Mouse (Mus musculus) liver, embryonic 14.5 days (tissue): ENCODE measurements around the gene Uqcc2. TPM values are rescaled to one million over a fixed set of nuclear protein-coding genes. Genes with fewer than 3 reads are reported as not detected.

Experiments
- ATAC-seq: fragments of 200-750 bp; cut with Nextera tagmentation; 2 replicates; pipeline ENCODE4 v1.8.0; 2017; ENCODE audit warnings: moderate number of reproducible peaks, mild to moderate bottlenecking, moderate library complexity; ENCODE audit not compliant: insufficient read depth
- DNase-seq, 3 experiments: peaks; one replicate each; pipeline ENCODE4 v3.0.0-alpha.2; 2012 to 2013; ENCODE audit warnings: low read depth in 3 of 3, low spot score in 3 of 3
- H3K27ac ChIP-seq: fragments of 300-500 bp; sonication (generic); 2 replicates; pipeline ENCODE4 v1.5.1; 2014; ENCODE audit warnings: moderate library complexity, mild to moderate bottlenecking, control low read depth, inconsistent platforms
- H3K27me3 ChIP-seq: fragments of 300-500 bp; sonication (generic); 2 replicates; pipeline ENCODE4 v1.6.1; 2014; ENCODE audit warnings: mild to moderate bottlenecking, low read length, moderate library complexity; ENCODE audit not compliant: control insufficient read depth, insufficient read depth
- H3K36me3 ChIP-seq: fragments of 300-500 bp; sonication (generic); replicated peaks from 2 replicates; pipeline ENCODE4 v1.6.1; 2014; ENCODE audit warnings: low read depth; ENCODE audit not compliant: control insufficient read depth, insufficient read depth
- H3K4me1 ChIP-seq, 2 experiments: fragments of 200-500 bp in 1 of 2; fragments of 300-500 bp in 1 of 2; sonication (generic) in 1 of 2; replicated peaks; 2 replicates each; pipeline ENCODE4 v1.6.1; 2012 to 2014; ENCODE audit warnings: antibody characterized with exemption in 1 of 2, inconsistent platforms in 1 of 2, low read length in 1 of 2; ENCODE audit not compliant: control insufficient read depth in 2 of 2, insufficient read depth in 2 of 2
- H3K4me2 ChIP-seq: fragments of 300-500 bp; sonication (generic); 2 replicates; pipeline ENCODE4 v1.6.1; 2014; ENCODE audit warnings: low read depth, mild to moderate bottlenecking, control low read depth, moderate library complexity
- H3K4me3 ChIP-seq, 2 experiments: fragments of 200-500 bp in 1 of 2; fragments of 300-500 bp in 1 of 2; sonication (generic) in 1 of 2; 2 replicates each; pipeline ENCODE4 v1.5.1; 2012 to 2014; ENCODE audit warnings: low read depth in 2 of 2, low read length in 2 of 2, mild to moderate bottlenecking in 2 of 2, control low read depth in 1 of 2, inconsistent platforms in 1 of 2, moderate library complexity in 1 of 2; ENCODE audit not compliant: insufficient read depth in 1 of 2
- H3K9ac ChIP-seq: fragments of 300-500 bp; sonication (generic); replicated peaks from 2 replicates; pipeline ENCODE4 v1.6.1; 2014; ENCODE audit warnings: mild to moderate bottlenecking, control low read depth, moderate library complexity
- H3K9me3 ChIP-seq: fragments of 300-500 bp; sonication (generic); 2 replicates; pipeline ENCODE4 v1.6.1; 2016; ENCODE audit warnings: low read length, mixed read lengths; ENCODE audit not compliant: control insufficient read depth
- CTCF ChIP-seq: IDR thresholded peaks from 2 replicates; pipeline ENCODE4 v1.5.1; 2016; ENCODE audit warnings: antibody characterized with exemption, low read depth, control low read depth
- EP300 ChIP-seq: IDR thresholded peaks from 2 replicates; pipeline ENCODE4 v1.6.1; 2016; ENCODE audit warnings: antibody characterized with exemption, low read depth
- WGBS: fragments of 180-500 bp; shearing (Covaris S2); extraction: QIAGEN DNeasy Blood & Tissue Kit; methylation state at CpG from one replicate; pipeline ENCODE4 v1.1.7; 2014; ENCODE audit not compliant: insufficient replicate concordance; 5-methylcytosine and 5-hydroxymethylcytosine counted together
- polyA plus RNA-seq, 2 experiments: library from polyadenylated mRNA; depleted of rRNA in 1 of 2; stranded (reverse) in 1 of 2; unstranded in 1 of 2; fragments of >200 nt; fragmentation: Nextera tagmentation in 1 of 2; extraction: Ambion mirVana in 1 of 2; gene quantifications; 2 replicates each; pipeline versions ENCODE4 v1.2.1 to v1.2.3; 2012 to 2014

Uqcc2 gene
- polyA plus RNA-seq, 2 experiments, result 129 to 208 TPM

DNA sequence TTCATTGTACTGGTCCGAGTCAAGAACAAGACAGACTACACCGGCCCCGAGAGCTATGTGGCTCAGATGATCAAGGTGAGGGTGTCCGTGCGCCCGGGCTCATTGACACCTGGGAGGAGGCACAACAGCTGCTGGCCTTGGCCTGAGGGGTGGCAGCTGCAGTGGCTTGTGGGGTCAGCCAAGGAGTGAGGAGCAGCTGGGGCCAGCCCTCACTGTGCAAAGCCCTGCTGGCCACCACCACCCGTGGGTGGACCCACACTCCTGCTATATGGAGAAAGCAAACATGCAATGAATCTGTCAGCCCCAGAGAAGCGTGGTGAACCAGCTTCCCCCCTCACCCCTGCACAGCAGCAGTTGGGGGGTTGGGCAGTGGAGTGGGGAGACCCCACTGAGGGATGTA, 13.8 kb downstream of the Uqcc2 start:
- Histone ChIP-seq H3K4me1 (peaks cover 0 to 5% of the 10 kb centered on the region in 2 experiments; a peak in 1 of 4 replicates), H3K27me3 (no peaks in the 10 kb centered on the region), H3K27ac (no peak overlapping the region), H3K36me3 (no peaks in the 10 kb centered on the region; the same call in 1 of the 2 replicates), H3K4me2 (no peak overlapping the region), H3K4me3 (no peak overlapping the region), H3K9me3 (no peaks in the 10 kb centered on the region), H3K9ac (no peak overlapping the region)
- TF ChIP-seq CTCF (no peak), EP300 (no peak)
- WGBS, result 68% methylated on average over 8 of the region's 8 CpGs
- ATAC-seq (no peak), DNase-seq (no peak)

DNA sequence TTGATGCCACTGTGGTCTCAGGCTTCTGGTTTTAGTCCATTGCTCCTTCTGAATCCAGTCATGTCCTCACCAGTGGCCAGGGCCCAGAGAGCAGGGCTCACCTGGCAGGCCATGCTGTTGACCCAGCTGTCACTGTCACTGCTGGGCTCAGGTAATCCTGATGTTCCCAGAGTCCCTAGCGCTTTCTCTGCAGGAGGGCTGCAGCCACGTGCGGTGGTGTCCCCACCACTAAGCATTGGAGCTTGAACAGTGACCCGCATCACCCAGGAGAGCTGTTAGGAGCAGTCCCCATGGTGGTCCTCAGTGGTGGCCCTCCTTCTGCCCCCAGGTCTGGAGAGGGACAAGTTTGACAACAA, 14.2 kb downstream of the Uqcc2 start:
- H3K36me3 ChIP-seq, result no peaks in the 10 kb centered on the region; the same call in 1 of the 2 replicates
- no peaks in the 10 kb centered on the region for H3K27me3 ChIP-seq
- TF ChIP-seq EP300 (no peak), CTCF (no peak)
- H3K4me3 ChIP-seq, result no peak overlapping the region
- no peak for DNase-seq
- no peak for ATAC-seq
- peaks cover 0 to 5% of the 10 kb centered on the region in 2 experiments; a peak in 1 of 4 replicates for H3K4me1 ChIP-seq
- no peaks in the 10 kb centered on the region for H3K9me3 ChIP-seq
- H3K27ac ChIP-seq, result no peak overlapping the region
- no peak overlapping the region for H3K4me2 ChIP-seq
- H3K9ac ChIP-seq, result no peak overlapping the region
- WGBS, result 66% methylated on average over 4 of the region's 4 CpGs

DNA sequence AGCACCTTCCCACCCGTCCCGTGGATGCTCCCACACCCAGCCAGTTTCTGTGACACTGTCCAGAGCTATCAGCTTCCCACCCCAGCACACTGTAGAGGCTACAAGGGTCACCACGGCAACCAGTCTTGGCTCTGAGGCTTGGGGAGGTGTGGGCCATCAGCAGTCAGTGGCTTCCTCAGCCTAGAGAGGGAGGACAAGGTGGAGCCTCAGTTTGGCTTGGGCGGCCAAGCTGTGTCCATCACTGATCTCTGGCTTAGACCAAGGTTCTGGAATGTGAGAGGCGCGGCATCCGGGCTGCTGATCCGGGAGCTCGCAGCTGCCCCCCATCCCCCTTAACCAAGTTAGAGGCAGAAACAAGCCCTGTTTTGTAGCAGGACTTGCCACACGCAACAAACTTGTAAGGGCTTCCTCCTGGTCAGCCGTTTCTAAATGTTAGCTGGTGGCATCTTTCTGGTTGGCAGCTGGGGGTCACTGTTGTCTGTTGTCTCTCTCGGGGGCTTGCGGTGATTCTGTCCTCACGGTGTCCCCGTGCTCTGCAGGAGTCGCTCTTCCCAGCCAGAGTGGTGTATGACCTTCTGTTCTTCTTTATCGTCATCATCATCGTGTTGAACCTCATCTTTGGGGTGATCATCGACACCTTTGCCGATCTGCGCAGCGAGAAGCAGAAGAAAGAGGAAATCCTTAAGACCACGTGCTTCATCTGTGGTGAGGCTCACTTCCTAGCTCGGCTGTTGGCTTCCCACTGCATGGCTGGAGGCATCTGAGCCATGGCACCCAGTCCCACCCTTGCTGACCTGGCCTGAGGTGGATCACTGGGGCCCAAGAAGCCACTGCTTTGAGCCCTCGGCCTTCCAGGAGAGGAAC, 14.8 kb downstream of the Uqcc2 start:
- H3K27me3 ChIP-seq, result no peaks in the 10 kb centered on the region
- H3K4me3 ChIP-seq, result no peak overlapping the region
- WGBS, result 56% methylated on average over 25 of the region's 25 CpGs
- ATAC-seq (no peak), DNase-seq (no peak)
- TF ChIP-seq EP300, result no peak
- no peak for TF ChIP-seq CTCF
- H3K9ac ChIP-seq, result no peak overlapping the region
- H3K4me2 ChIP-seq, result no peak overlapping the region
- H3K36me3 ChIP-seq, result no peaks in the 10 kb centered on the region
- no peaks in the 10 kb centered on the region for H3K9me3 ChIP-seq
- no peak overlapping the region for H3K27ac ChIP-seq
- H3K4me1 ChIP-seq, result peaks cover 0 to 4% of the 10 kb centered on the region in 2 experiments; a peak in 1 of 4 replicates

DNA sequence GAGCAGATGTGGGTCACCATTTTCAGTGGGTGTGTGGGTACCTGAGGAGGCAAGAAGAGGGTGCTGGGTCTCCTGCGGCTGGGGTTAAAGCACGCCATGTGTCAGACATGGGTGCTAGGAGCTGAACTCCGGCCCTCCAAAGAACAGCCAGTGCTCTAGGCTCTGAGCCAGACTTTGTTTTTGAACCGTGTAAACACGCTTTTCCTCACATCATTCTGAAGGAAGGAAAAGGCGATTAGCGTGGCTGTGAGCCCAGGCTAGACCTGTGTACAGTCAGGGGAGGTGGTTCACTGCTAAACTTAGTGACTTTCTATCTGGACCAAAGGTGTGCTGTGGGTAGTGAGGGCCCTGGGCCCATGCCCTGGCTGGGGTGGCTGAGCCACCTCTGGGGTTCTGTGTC, 23.6 kb downstream of the Uqcc2 start:
- H3K36me3 ChIP-seq, result no peaks in the 10 kb centered on the region
- H3K4me2 ChIP-seq, result no peak overlapping the region
- H3K4me3 ChIP-seq, result no peak overlapping the region
- H3K9ac ChIP-seq, result no peak overlapping the region
- ATAC-seq, result no peak
- no peak overlapping the region for H3K27ac ChIP-seq
- TF ChIP-seq EP300 (no peak), CTCF (no peak)
- no peak for DNase-seq
- no peaks in the 10 kb centered on the region for H3K27me3 ChIP-seq
- no peaks in the 10 kb centered on the region for H3K9me3 ChIP-seq
- 72% methylated on average over 7 of the region's 7 CpGs for WGBS
- H3K4me1 ChIP-seq, result no peaks in the 10 kb centered on the region

DNA sequence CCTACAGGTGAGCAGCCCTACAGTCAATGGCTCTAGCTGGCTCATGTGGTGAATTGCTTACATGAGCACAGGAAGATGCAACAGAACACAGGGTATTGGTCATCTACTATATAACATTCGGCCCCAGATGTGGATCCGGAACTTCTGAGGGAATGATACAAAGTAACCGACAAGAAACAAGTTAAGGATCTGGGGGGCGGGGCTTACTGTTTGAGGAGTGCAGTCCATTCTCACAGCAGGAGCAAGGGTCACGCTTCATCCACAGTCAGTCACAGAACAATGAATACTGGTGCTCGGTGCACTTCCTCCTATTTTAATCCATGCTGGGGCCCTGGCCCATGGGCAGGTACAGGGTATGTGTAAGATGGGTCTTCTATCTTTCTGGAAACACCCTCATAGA, 25.8 kb downstream of the Uqcc2 start:
- no peak overlapping the region for H3K4me2 ChIP-seq
- H3K9me3 ChIP-seq, result no peaks in the 10 kb centered on the region
- H3K4me3 ChIP-seq, result no peak overlapping the region
- WGBS, result 57% methylated on average over 6 of the region's 6 CpGs
- no peak overlapping the region for H3K9ac ChIP-seq
- H3K27me3 ChIP-seq, result no peaks in the 10 kb centered on the region
- DNase-seq (no peak), ATAC-seq (no peak)
- TF ChIP-seq CTCF (no peak), EP300 (no peak)
- H3K4me1 ChIP-seq, result no peaks in the 10 kb centered on the region
- no peaks in the 10 kb centered on the region for H3K36me3 ChIP-seq
- no peak overlapping the region for H3K27ac ChIP-seq
